Mouse (Mus musculus) limb, embryonic 11.5 days (tissue): Measurements from ENCODE around the gene Il17f. TPM values are rescaled to one million over a fixed set of nuclear protein-coding genes. Genes with fewer than 3 reads are reported as not detected.
"Not testable (repeated sequence)": the region's sequence is repeated elsewhere in the genome, so short reads cannot be mapped to it uniquely, and the experiment has no call there.

Experiments used
- ATAC-seq: fragments of 200-750 bp; cut with Nextera tagmentation; 2 replicates; pipeline ENCODE4 v1.8.0; 2017; ENCODE audit warnings: low read depth; ENCODE audit not compliant: insufficient number of reproducible peaks, low FRiP score, low TSS enrichment
- DNase-seq: peaks from one replicate; pipeline ENCODE4 v3.0.0-alpha.2; 2015; ENCODE audit warnings: low spot score
- H3K27ac ChIP-seq: fragments of 300-500 bp; sonication (generic); replicated peaks from 2 replicates; pipeline ENCODE4 v1.5.1; 2014; ENCODE audit warnings: low read depth, mild to moderate bottlenecking, low read length
- H3K27me3 ChIP-seq: fragments of 300-500 bp; sonication (generic); 2 replicates; pipeline ENCODE4 v1.6.1; 2014; ENCODE audit warnings: mild to moderate bottlenecking, low read length, mixed read lengths; ENCODE audit not compliant: control insufficient read depth, insufficient read depth
- H3K36me3 ChIP-seq: fragments of 300-500 bp; sonication (generic); 2 replicates; pipeline ENCODE4 v1.6.1; 2014; ENCODE audit warnings: mild to moderate bottlenecking, low read length, moderate library complexity, mixed read lengths; ENCODE audit not compliant: control insufficient read depth, insufficient read depth
- H3K4me1 ChIP-seq: fragments of 300-500 bp; sonication (generic); 2 replicates; pipeline ENCODE4 v1.6.1; 2014; ENCODE audit warnings: low read length, mixed read lengths; ENCODE audit not compliant: control insufficient read depth, insufficient read depth
- H3K4me2 ChIP-seq: fragments of 300-500 bp; sonication (generic); 2 replicates; pipeline ENCODE4 v1.6.1; 2014; ENCODE audit warnings: low read depth, mild to moderate bottlenecking, moderate library complexity; ENCODE audit not compliant: severe bottlenecking
- H3K4me3 ChIP-seq: fragments of 300-500 bp; sonication (generic); 2 replicates; pipeline ENCODE4 v1.5.1; 2014; ENCODE audit warnings: low read depth, low read length
- H3K9ac ChIP-seq: fragments of 300-500 bp; sonication (generic); 2 replicates; pipeline ENCODE4 v1.6.1; 2014; ENCODE audit warnings: mild to moderate bottlenecking, low read length
- H3K9me3 ChIP-seq: fragments of 300-500 bp; sonication (generic); 2 replicates; pipeline ENCODE4 v1.6.1; 2016; ENCODE audit warnings: low read length; ENCODE audit not compliant: control insufficient read depth
- WGBS: fragments of 180-500 bp; shearing (Covaris S2); extraction: QIAGEN DNeasy Blood & Tissue Kit; methylation state at CpG from one replicate; pipeline ENCODE4 v1.1.7; 2014; 5-methylcytosine and 5-hydroxymethylcytosine counted together
- polyA plus RNA-seq: library from polyadenylated mRNA; unstranded; fragments of >200 nt; fragmentation: Nextera tagmentation; extraction: Ambion mirVana; gene quantifications from 2 replicates; pipeline ENCODE4 v1.2.1, GENCODE M21; 2014

Il17f gene
- polyA plus RNA-seq: not detected in 2 replicates

GRCm38 (mm10) chr1:20790517-20790916 lies at the start of gene Il17f:
Il17f (minus strand) TSS chr1:20790617.
- whole genome bisulfite sequencing: 100% methylated on average over 1 of the region's 1 CpGs
- H3K36me3 ChIP-seq, H3K4me2 ChIP-seq, H3K4me3 ChIP-seq, H3K27me3 ChIP-seq, DNase-seq, H3K9me3 ChIP-seq, H3K4me1 ChIP-seq, H3K9ac ChIP-seq, H3K27ac ChIP-seq, ATAC-seq: not testable (repeated sequence)

GRCm38 (mm10) chr1:20839911-20840310 lies 49.5 kb upstream of the Il17f start:
- Histone ChIP-seq H3K4me2 (no peak overlapping the region), H3K36me3 (no peaks in the 10 kb centered on the region), H3K9me3 (no peaks in the 10 kb centered on the region), H3K9ac (no peak overlapping the region), H3K4me3 (no peak overlapping the region), H3K27me3 (no peaks in the 10 kb centered on the region), H3K27ac (no peak overlapping the region), H3K4me1 (no peaks in the 10 kb centered on the region)
- ATAC-seq: no peak
- DNase-seq: no peak
- WGBS: 75% methylated on average over 3 of the region's 3 CpGs

GRCm38 (mm10) chr1:20836551-20837125 lies 46.2 kb upstream of the Il17f start:
- H3K4me3 ChIP-seq: no peak overlapping the region
- 75% methylated on average over 3 of the region's 3 CpGs for WGBS
- H3K36me3 ChIP-seq: no peaks in the 10 kb centered on the region
- H3K4me1 ChIP-seq: no peaks in the 10 kb centered on the region
- H3K27me3 ChIP-seq: no peaks in the 10 kb centered on the region
- DNase-seq (no peak), ATAC-seq (no peak)
- H3K27ac ChIP-seq: no peak overlapping the region
- H3K9me3 ChIP-seq: no peaks in the 10 kb centered on the region
- H3K9ac ChIP-seq: no peak overlapping the region
- H3K4me2 ChIP-seq: no peak overlapping the region

- Histone ChIP-seq H3K4me2 (no peak overlapping the region), H3K36me3 (no peaks in the 10 kb centered on the region), H3K27me3 (no peaks in the 10 kb centered on the region), H3K9me3 (no peaks in the 10 kb centered on the region), H3K9ac (no peak overlapping the region), H3K4me1 (no peaks in the 10 kb centered on the region), H3K4me3 (no peak overlapping the region), H3K27ac (no peak overlapping the region)
- ATAC-seq (no peak), DNase-seq (no peak)
- WGBS: 76% methylated on average over 3 of the region's 4 CpGs
These were observed 42.7 kb upstream of the Il17f start for GRCm38 (mm10) chr1:20833141-20833511.

- Histone ChIP-seq H3K9me3 (no peaks in the 10 kb centered on the region), H3K27ac (no peak overlapping the region), H3K9ac (no peak overlapping the region), H3K4me2 (no peak overlapping the region), H3K27me3 (no peaks in the 10 kb centered on the region), H3K4me1 (no peaks in the 10 kb centered on the region), H3K4me3 (no peak overlapping the region), H3K36me3 (no peaks in the 10 kb centered on the region)
- ATAC-seq (no peak), DNase-seq (no peak)
- 64% methylated on average over 5 of the region's 5 CpGs for WGBS
These were observed 42.2 kb upstream of the Il17f start for GRCm38 (mm10) chr1:20832473-20833140.

GRCm38 (mm10) chr1:20830546-20830945 lies 40.1 kb upstream of the Il17f start:
- H3K4me3 ChIP-seq: no peak overlapping the region
- H3K4me2 ChIP-seq: no peak overlapping the region
- H3K36me3 ChIP-seq: no peaks in the 10 kb centered on the region
- no peaks in the 10 kb centered on the region for H3K27me3 ChIP-seq
- ATAC-seq: no peak
- H3K9me3 ChIP-seq: no peaks in the 10 kb centered on the region
- WGBS: 90% methylated on average over 1 of the region's 1 CpGs
- DNase-seq: no peak
- no peak overlapping the region for H3K9ac ChIP-seq
- no peaks in the 10 kb centered on the region for H3K4me1 ChIP-seq
- H3K27ac ChIP-seq: no peak overlapping the region

- DNase-seq: no peak
- H3K4me1 ChIP-seq: no peaks in the 10 kb centered on the region
- no peak overlapping the region for H3K4me2 ChIP-seq
- no peak overlapping the region for H3K4me3 ChIP-seq
- ATAC-seq: no peak
- WGBS: 87% methylated on average over 2 of the region's 2 CpGs
- no peaks in the 10 kb centered on the region for H3K36me3 ChIP-seq
- H3K27me3 ChIP-seq: no peaks in the 10 kb centered on the region
- H3K27ac ChIP-seq: no peak overlapping the region
- H3K9ac ChIP-seq: no peak overlapping the region
- H3K9me3 ChIP-seq: no peaks in the 10 kb centered on the region
These were observed 37.6 kb upstream of the Il17f start for GRCm38 (mm10) chr1:20828061-20828460.

- no peak overlapping the region for H3K4me3 ChIP-seq
- ATAC-seq: no peak
These were observed 34.6 kb upstream of the Il17f start for GRCm38 (mm10) chr1:20825036-20825435.

GRCm38 (mm10) chr1:20823906-20824305 lies 33.5 kb upstream of the Il17f start:
- no peak for ATAC-seq
- Histone ChIP-seq H3K4me2 (no peak overlapping the region), H3K9ac (no peak overlapping the region), H3K4me3 (no peak overlapping the region), H3K4me1 (no peaks in the 10 kb centered on the region), H3K27me3 (no peaks in the 10 kb centered on the region), H3K36me3 (no peaks in the 10 kb centered on the region), H3K9me3 (no peaks in the 10 kb centered on the region), H3K27ac (no peak overlapping the region)
- no peak for DNase-seq
- WGBS: 74% methylated on average over 2 of the region's 2 CpGs

More at GRCm38 (mm10) chr1:20825036-20825435, 34.6 kb upstream of the Il17f start:
- no peaks in the 10 kb centered on the region for H3K27me3 ChIP-seq
- H3K36me3 ChIP-seq: no peaks in the 10 kb centered on the region
- no peak overlapping the region for H3K4me2 ChIP-seq
- H3K9me3 ChIP-seq: no peaks in the 10 kb centered on the region
- no peak overlapping the region for H3K9ac ChIP-seq
- no peak overlapping the region for H3K27ac ChIP-seq
- DNase-seq: no peak
- no peaks in the 10 kb centered on the region for H3K4me1 ChIP-seq
